8 mouse cellular contexts compared by ENCODE assay signal in genomic region chrX:73458877-73459392, GRCm38 (mm10). TPM values are rescaled to one million over a fixed set of nuclear protein-coding genes. Genes with fewer than 3 reads are reported as not detected.
DNase-seq lines count a peak whose midpoint lies in the region; ATAC-seq lines count a peak whose summit lies in the region.

Gene Haus7 (minus strand): TSS chrX:73459044.

- peak within 1 kb of the TSS; percentile 65 for H3K9ac ChIP-seq in hindbrain, embryonic 14.5 days

- no peaks in the 10 kb centered on the region for H3K36me3 ChIP-seq in hindbrain, embryonic 14.5 days (replicated peaks; ENCODE audit: control insufficient read depth, insufficient read depth)

- peak within 1 kb of the TSS; percentile 57; the same call in 1 of the 2 replicates for H3K27ac ChIP-seq in hindbrain, embryonic 14.5 days

- peak within 1 kb of the TSS; percentile 54 for H3K4me3 ChIP-seq in hindbrain, embryonic 14.5 days (replicated peaks; ENCODE audit: low read length)

- peak within 1 kb of the TSS; percentile 69 for H3K4me2 ChIP-seq in hindbrain, embryonic 14.5 days (replicated peaks)

- DNase-seq in R1 (ENCODE audit: low read depth, low spot score), result peak; percentile 97
- DNase-seq in cerebellum, postnatal 25 days, result peak; percentile 85 to 90
- DNase-seq in frontal cortex, postnatal 25 days (ENCODE audit: low spot score in 2 of 2), result peak; percentile 71 to 80
- DNase-seq in hindbrain, embryonic 14.5 days (ENCODE audit: low spot score), result peak; percentile 84
- peak; percentile 86 to 90 for DNase-seq in layer of hippocampus, postnatal 36 days
- peak; percentile 96 for DNase-seq in lung, postnatal 36 days
- DNase-seq in retina, postnatal 1 day, result peak; percentile 96
- peak; percentile 67 to 90 for DNase-seq in urinary bladder, adult 18-20 months (ENCODE audit: low spot score in 2 of 2)

- no peaks in the 10 kb centered on the region for H3K9me3 ChIP-seq in hindbrain, embryonic 14.5 days (ENCODE audit: control insufficient read depth, low read length)

- 17% methylated on average over 26 of the region's 26 CpGs for WGBS in hindbrain, embryonic 14.5 days

- H3K27me3 ChIP-seq in hindbrain, embryonic 14.5 days (ENCODE audit: control insufficient read depth, insufficient read depth, low read length), result no peaks in the 10 kb centered on the region

- ATAC-seq in hindbrain, embryonic 14.5 days (ENCODE audit: low FRiP score), result peak; percentile 100

- H3K4me1 ChIP-seq in hindbrain, embryonic 14.5 days (replicated peaks; ENCODE audit: control insufficient read depth, insufficient read depth, low read length), result peaks cover 6% of the 10 kb centered on the region

RNA-seq across cellular contexts. Expression of gene Haus7, which starts in this region (rescaled TPM):
- polyA plus RNA-seq in hindbrain, embryonic 14.5 days (2014; fragmentation: Nextera tagmentation; extraction: Ambion mirVana), result 59.8 and 66.9 TPM in 2 replicates
- 1 to 10 TPM; 5.8 to 8.0 TPM for total RNA-seq in layer of hippocampus, postnatal 36 days (2021)

Comparison
In these comparisons a context has a peak if more than half of its experiments do, and no peak if none do; other contexts are left out.
1. Peak in every context shown above with its lines: DNase-seq, ATAC-seq, H3K4me3 ChIP-seq and H3K27ac ChIP-seq.